13 mouse cellular contexts compared by ENCODE assay signal in genomic region chr16:22293600-22293999, GRCm38 (mm10). TPM values are rescaled to one million over a fixed set of nuclear protein-coding genes. Genes with fewer than 3 reads are reported as not detected.
DNase-seq lines count a peak whose midpoint lies in the region; ATAC-seq and TF ChIP-seq lines count a peak whose summit lies in the region.
"Had no signal": no experiment of that assay in that cellular context is flagged by ENCODE, and none has a peak within 500 bp of the region (broad histone marks: within the 10 kb centered on the region; RNA-seq: fewer than 3 reads in every experiment).

No protein-coding gene starts in this region.

- H3K4me1 ChIP-seq in heart, postnatal 0 days (ENCODE audit: control insufficient read depth, insufficient read depth), result no peaks in the 10 kb centered on the region
- H3K4me1 ChIP-seq in testis, adult 2 months (ENCODE audit: control insufficient read depth, insufficient read depth, low read length), result no peaks in the 10 kb centered on the region
- H3K4me1 ChIP-seq: liver, embryonic 15.5 days; midbrain, embryonic 13.5 days had no signal

- intact Hi-C loops in heart, postnatal 14 days (cut with DNase I), result loop anchor here (5.0 to 10.0 kb wide), 2 partner anchors 186 to 459 kb away; no protein-coding TSS in a partner anchor

- H3K27ac ChIP-seq in heart, postnatal 0 days (ENCODE audit: low read depth), result no peak overlapping the region
- no peak overlapping the region for H3K27ac ChIP-seq in testis, adult 2 months (ENCODE audit: control insufficient read depth, insufficient read depth, low read depth, low read length)
- H3K27ac ChIP-seq: liver, embryonic 15.5 days; midbrain, embryonic 13.5 days had no signal

- WGBS in heart, postnatal 0 days, result 62% methylated on average over 2 of the region's 2 CpGs

- no peaks in the 10 kb centered on the region for H3K27me3 ChIP-seq in heart, postnatal 0 days (ENCODE audit: control insufficient read depth, insufficient read depth, low read length)
- H3K27me3 ChIP-seq in testis, adult 2 months (ENCODE audit: control insufficient read depth, insufficient read depth, low read length), result no peaks in the 10 kb centered on the region
- H3K27me3 ChIP-seq: midbrain, embryonic 13.5 days had no signal

- 0 out of 2 replicates have a peak, but pooled peaks have one; percentile 7 for TF ChIP-seq CTCF in heart, postnatal 0 days (IDR thresholded peaks at IDR 0.05; ENCODE audit: low read depth)
- peak; percentile 84 for TF ChIP-seq CTCF in testis, adult 2 months (IDR thresholded peaks at IDR 0.05; ENCODE audit: control insufficient read depth, insufficient read depth, insufficient replicate concordance, low read depth, low read length)

- H3K4me2 ChIP-seq in heart, postnatal 0 days (ENCODE audit: low read depth, low read length), result no peak overlapping the region
- H3K4me2 ChIP-seq: liver, embryonic 15.5 days; midbrain, embryonic 13.5 days had no signal

- no peak overlapping the region for H3K4me3 ChIP-seq in heart, postnatal 0 days (ENCODE audit: low read depth, low read length)
- H3K4me3 ChIP-seq in testis, adult 2 months (ENCODE audit: control insufficient read depth, low read depth, low read length), result no peak overlapping the region
- H3K4me3 ChIP-seq: liver, embryonic 15.5 days; midbrain, embryonic 13.5 days had no signal

- no peaks in the 10 kb centered on the region for H3K9me3 ChIP-seq in heart, postnatal 0 days (replicated peaks; ENCODE audit: control insufficient read depth, low read length)
- H3K9me3 ChIP-seq: liver, embryonic 15.5 days; midbrain, embryonic 13.5 days had no signal

- no peak for TF ChIP-seq EP300 in heart, postnatal 0 days (IDR thresholded peaks at IDR 0.05; ENCODE audit: low read depth)

- no peak overlapping the region for H3K9ac ChIP-seq in heart, postnatal 0 days (replicated peaks; ENCODE audit: low read depth, low read length)
- H3K9ac ChIP-seq: liver, embryonic 15.5 days; midbrain, embryonic 13.5 days had no signal

- DNase-seq in heart, postnatal 0 days (ENCODE audit: low spot score), result no peak
- no peak for DNase-seq in heart, postnatal 14 days
- DNase-seq in testis, postnatal 10 days (ENCODE audit: low spot score), result no peak
- DNase-seq in thymus, postnatal 36 days, result peak; percentile 5 to 15
- no peak for DNase-seq in adrenal gland, postnatal 14 days
- DNase-seq in layer of hippocampus, postnatal 10 days (ENCODE audit: low spot score in 2 of 2), result no peak
- DNase-seq: adrenal gland, adult 2 months; cerebellum, adult 8-10 months; heart, postnatal 36 days had no signal

- H3K36me3 ChIP-seq in heart, postnatal 0 days (replicated peaks; ENCODE audit: control insufficient read depth, insufficient read depth, low read length), result no peaks in the 10 kb centered on the region
- H3K36me3 ChIP-seq in testis, adult 2 months (ENCODE audit: control insufficient read depth, insufficient read depth, low read length), result no peaks in the 10 kb centered on the region
- H3K36me3 ChIP-seq: liver, embryonic 15.5 days; midbrain, embryonic 13.5 days had no signal

- ATAC-seq in heart, postnatal 0 days (ENCODE audit: insufficient read depth, low read depth), result no peak
- ATAC-seq in erythroid progenitor cell, adult 5-6 weeks (replicated peaks; ENCODE audit: low FRiP score, poor library complexity, severe bottlenecking), result peak; percentile 54; the same call in 1 of the 2 replicates
- ATAC-seq: midbrain, embryonic 13.5 days had no signal

- TF ChIP-seq POLR2A in testis, adult 2 months (IDR thresholded peaks at IDR 0.05; ENCODE audit: control insufficient read depth, low read depth, low read length), result no peak

RNA-seq across cellular contexts. Expression of gene Tra2b, which starts 27.8 kb away (rescaled TPM):
- total RNA-seq in heart, postnatal 0 days (2014; rRNA removed; ENCODE audit: low replicate concordance), result 56.7 and 97.9 TPM in 2 replicates
- polyA plus RNA-seq in heart, postnatal 0 days (2015; fragmentation: Nextera tagmentation; extraction: Ambion mirVana), result 123 and 125 TPM in 2 replicates
- total RNA-seq in heart, postnatal 14 days (2021), result 10 to 100 TPM; 51.9 to 62.9 TPM
- polyA plus RNA-seq in testis, adult 2 months (2012; rRNA removed), result 51.2 and 59.4 TPM in 2 replicates
- total RNA-seq in erythroid progenitor cell, adult 5-6 weeks (2015; ENCODE audit: low replicate concordance), result 210 and 235 TPM in 2 replicates
- total RNA-seq in erythroid progenitor cell, adult 5-6 weeks (2017; ENCODE audit: low replicate concordance), result 317 and 421 TPM in 2 replicates
- total RNA-seq in adrenal gland, postnatal 14 days (2021), result 126 and 127 TPM in 2 replicates
- 100 to 1,000 TPM in 1 of 2 experiments, 10 to 100 TPM in 1; 98.6 to 105 TPM for total RNA-seq in layer of hippocampus, postnatal 10 days (2021)

Comparison
In these comparisons a context has a peak if more than half of its experiments do, and no peak if none do; other contexts are left out.
1. DNase-seq: peak in thymus, postnatal 36 days (2 of 2); none in heart, postnatal 0 days (single experiment), heart, postnatal 14 days (0 of 2), testis, postnatal 10 days (single experiment), adrenal gland, postnatal 14 days (single experiment) and layer of hippocampus, postnatal 10 days (0 of 2).